Mouse (Mus musculus) hindbrain, embryonic 14.5 days (tissue): ENCODE measurements around the gene Tmem63a. TPM values are rescaled to one million over a fixed set of nuclear protein-coding genes. Genes with fewer than 3 reads are reported as not detected.

Source experiments
- ATAC-seq: fragments of 200-750 bp; cut with Nextera tagmentation; 2 replicates; pipeline ENCODE4 v1.8.0; 2017; ENCODE audit warnings: moderate number of reproducible peaks, mild to moderate bottlenecking, moderate TSS enrichment, moderate library complexity; ENCODE audit not compliant: low FRiP score
- DNase-seq: peaks from one replicate; pipeline ENCODE4 v3.0.0-alpha.2; 2015; ENCODE audit warnings: low spot score
- H3K27ac ChIP-seq: fragments of 300-500 bp; sonication (generic); 2 replicates; pipeline ENCODE4 v1.5.1; 2014; ENCODE audit warnings: mild to moderate bottlenecking, moderate library complexity
- H3K27me3 ChIP-seq: fragments of 300-500 bp; sonication (generic); 2 replicates; pipeline ENCODE4 v1.6.1; 2014; ENCODE audit warnings: mild to moderate bottlenecking, low read length, mixed read lengths; ENCODE audit not compliant: control insufficient read depth, insufficient read depth
- H3K36me3 ChIP-seq: fragments of 300-500 bp; sonication (generic); replicated peaks from 2 replicates; pipeline ENCODE4 v1.6.1; 2014; ENCODE audit not compliant: control insufficient read depth, insufficient read depth
- H3K4me1 ChIP-seq: fragments of 300-500 bp; sonication (generic); replicated peaks from 2 replicates; pipeline ENCODE4 v1.6.1; 2014; ENCODE audit warnings: antibody characterized with exemption, low read length, mixed read lengths; ENCODE audit not compliant: control insufficient read depth, insufficient read depth
- H3K4me2 ChIP-seq: fragments of 300-500 bp; sonication (generic); replicated peaks from 2 replicates; pipeline ENCODE4 v1.6.1; 2014; ENCODE audit warnings: mild to moderate bottlenecking, moderate library complexity
- H3K4me3 ChIP-seq: fragments of 300-500 bp; sonication (generic); replicated peaks from 2 replicates; pipeline ENCODE4 v1.5.1; 2014; ENCODE audit warnings: mild to moderate bottlenecking, low read length
- H3K9ac ChIP-seq: fragments of 300-500 bp; sonication (generic); 2 replicates; pipeline ENCODE4 v1.6.1; 2014
- H3K9me3 ChIP-seq: fragments of 300-500 bp; sonication (generic); 2 replicates; pipeline ENCODE4 v1.6.1; 2016; ENCODE audit warnings: low read length; ENCODE audit not compliant: control insufficient read depth
- WGBS: fragments of 180-500 bp; shearing (Covaris S2); extraction: QIAGEN DNeasy Blood & Tissue Kit; methylation state at CpG from one replicate; pipeline ENCODE4 v1.1.7; 2014; 5-methylcytosine and 5-hydroxymethylcytosine counted together
- polyA plus RNA-seq: library from polyadenylated mRNA; unstranded; fragments of >200 nt; fragmentation: Nextera tagmentation; extraction: Ambion mirVana; gene quantifications from 2 replicates; pipeline ENCODE4 v1.2.1, GENCODE M21; 2014

Tmem63a gene
- polyA plus RNA-seq, 1 experiment from 2014 or later, result 1.5 TPM

DNA sequence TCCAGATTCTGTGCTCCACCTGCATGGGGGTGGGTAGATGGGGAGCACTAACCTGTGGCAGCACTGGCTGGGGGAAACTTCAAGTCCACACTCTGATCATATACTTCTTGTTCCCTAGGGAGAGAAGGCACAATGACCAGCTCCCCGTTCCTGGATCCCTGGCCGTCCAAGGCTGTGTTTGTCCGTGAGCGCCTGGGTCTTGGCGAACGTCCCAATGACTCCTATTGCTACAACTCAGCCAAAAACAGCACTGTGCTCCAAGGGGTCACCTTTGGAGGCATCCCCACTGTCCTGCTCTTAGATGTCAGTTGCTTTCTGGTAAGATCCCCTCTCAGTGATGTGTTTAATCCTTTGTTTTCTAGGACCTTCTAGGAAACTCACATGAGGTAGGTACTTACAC is 4.3 kb downstream of the Tmem63a start:
- no peak overlapping the region for H3K27ac ChIP-seq
- H3K9me3 ChIP-seq, result no peaks in the 10 kb centered on the region
- no peak overlapping the region for H3K4me3 ChIP-seq
- no peak overlapping the region for H3K4me2 ChIP-seq
- DNase-seq (no peak), ATAC-seq (no peak)
- H3K9ac ChIP-seq, result no peak overlapping the region
- peaks cover 32% of the 10 kb centered on the region for H3K27me3 ChIP-seq
- H3K4me1 ChIP-seq, result peaks cover 9% of the 10 kb centered on the region; the same call in 1 of the 2 replicates
- 84% methylated on average over 6 of the region's 6 CpGs for WGBS
- no peaks in the 10 kb centered on the region for H3K36me3 ChIP-seq

DNA sequence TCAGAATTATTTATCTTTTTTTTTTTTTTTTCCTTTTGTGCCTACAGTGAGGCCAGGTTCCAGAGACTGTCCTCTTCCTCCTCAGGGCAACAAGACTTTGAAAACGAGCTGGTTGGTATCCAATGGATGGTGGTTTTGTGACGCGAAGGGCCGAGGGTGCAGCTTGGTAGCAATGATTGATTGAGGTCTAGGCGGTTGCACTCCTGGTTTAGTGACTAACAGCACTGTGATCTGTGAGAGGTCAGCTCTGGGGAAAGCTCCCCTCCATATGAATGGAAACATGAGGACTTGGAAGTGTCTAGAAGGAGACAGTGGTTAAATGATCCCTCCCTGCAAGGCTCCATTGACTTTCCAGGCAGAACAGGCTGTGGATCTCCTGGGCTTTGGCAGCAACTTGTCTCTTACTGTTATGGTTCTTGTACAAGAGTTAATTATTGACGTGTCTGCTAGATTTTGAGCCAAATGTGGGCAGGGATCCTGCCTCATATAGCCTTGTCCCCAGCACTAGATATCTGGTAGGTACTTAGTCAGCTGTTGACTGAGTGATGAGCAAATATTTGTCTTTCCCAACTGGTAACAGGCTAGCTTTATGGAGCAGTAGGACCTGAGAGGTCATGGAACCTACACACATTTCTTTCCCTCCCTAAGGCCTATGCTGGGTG is 10.1 kb downstream of the Tmem63a start:
- H3K4me3 ChIP-seq, result no peak overlapping the region
- 87% methylated on average over 6 of the region's 6 CpGs for WGBS
- H3K4me2 ChIP-seq, result no peak overlapping the region
- no peaks in the 10 kb centered on the region for H3K36me3 ChIP-seq
- DNase-seq (no peak), ATAC-seq (no peak)
- no peaks in the 10 kb centered on the region for H3K27me3 ChIP-seq
- H3K9me3 ChIP-seq, result no peaks in the 10 kb centered on the region
- H3K4me1 ChIP-seq, result no peaks in the 10 kb centered on the region
- no peak overlapping the region for H3K9ac ChIP-seq
- H3K27ac ChIP-seq, result no peak overlapping the region

GRCm38 (mm10) chr1:180952808-180953207 is 10.7 kb downstream of the Tmem63a start:
- ATAC-seq (no peak), DNase-seq (no peak)
- no peak overlapping the region for H3K9ac ChIP-seq
- no peaks in the 10 kb centered on the region for H3K4me1 ChIP-seq
- H3K36me3 ChIP-seq, result no peaks in the 10 kb centered on the region
- no peaks in the 10 kb centered on the region for H3K9me3 ChIP-seq
- no peak overlapping the region for H3K4me3 ChIP-seq
- no peak overlapping the region for H3K4me2 ChIP-seq
- no peak overlapping the region for H3K27ac ChIP-seq
- WGBS, result 91% methylated on average over 5 of the region's 5 CpGs
- no peaks in the 10 kb centered on the region for H3K27me3 ChIP-seq

DNA sequence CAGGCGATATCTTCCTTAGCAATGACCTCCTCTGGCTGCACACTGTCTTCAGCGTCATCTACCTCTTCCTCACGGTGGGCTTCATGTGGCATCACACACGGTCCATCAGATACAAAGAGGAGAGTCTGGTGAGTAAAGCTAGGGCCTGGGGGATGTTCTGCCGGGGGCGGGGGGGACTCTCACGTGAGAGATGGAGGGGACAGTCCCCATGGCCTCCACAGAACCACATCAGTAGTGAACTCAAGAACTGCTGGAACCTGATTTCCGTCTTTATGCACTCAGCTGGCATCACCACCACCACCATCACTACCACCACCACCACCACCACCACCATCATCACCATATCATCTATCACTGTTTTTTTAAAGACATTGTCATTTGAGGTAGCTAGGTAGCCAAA is 14.3 kb downstream of the Tmem63a start:
- Histone ChIP-seq H3K36me3 (no peaks in the 10 kb centered on the region), H3K9me3 (no peaks in the 10 kb centered on the region), H3K27ac (no peak overlapping the region), H3K4me3 (no peak overlapping the region), H3K9ac (no peak overlapping the region), H3K4me1 (no peaks in the 10 kb centered on the region), H3K27me3 (no peaks in the 10 kb centered on the region), H3K4me2 (no peak overlapping the region)
- 93% methylated on average over 8 of the region's 8 CpGs for WGBS
- no peak for DNase-seq
- ATAC-seq, result no peak

DNA sequence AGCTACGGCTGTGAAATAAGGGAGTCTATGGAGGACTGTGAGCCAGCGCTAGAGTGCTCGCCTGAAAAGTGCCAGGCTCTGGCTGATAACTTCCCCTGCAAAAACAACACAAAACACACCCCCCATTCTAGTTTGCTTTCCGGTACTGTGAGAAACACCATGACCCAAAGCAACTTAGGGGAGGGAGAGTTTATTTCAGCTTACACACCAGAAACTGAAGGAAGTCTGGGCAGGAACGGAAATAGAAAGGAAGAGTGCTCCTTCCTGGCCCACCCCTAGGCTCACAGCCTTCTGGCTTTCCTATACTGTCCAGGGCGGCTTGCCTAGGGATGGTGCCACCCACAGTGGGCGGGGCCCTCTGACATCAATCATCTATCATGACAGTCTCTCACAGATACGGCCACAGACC is 14.8 kb downstream of the Tmem63a start:
- Histone ChIP-seq H3K4me1 (no peaks in the 10 kb centered on the region), H3K36me3 (no peaks in the 10 kb centered on the region), H3K9ac (no peak overlapping the region), H3K4me3 (no peak overlapping the region), H3K27ac (no peak overlapping the region), H3K27me3 (no peaks in the 10 kb centered on the region), H3K9me3 (no peaks in the 10 kb centered on the region), H3K4me2 (no peak overlapping the region)
- no peak for ATAC-seq
- DNase-seq, result no peak
- 88% methylated on average over 8 of the region's 8 CpGs for WGBS

GRCm38 (mm10) chr1:180957989-180958388 is 15.8 kb downstream of the Tmem63a start:
- no peak overlapping the region for H3K4me3 ChIP-seq
- no peak overlapping the region for H3K9ac ChIP-seq
- ATAC-seq (no peak), DNase-seq (no peak)
- no peaks in the 10 kb centered on the region for H3K27me3 ChIP-seq
- H3K36me3 ChIP-seq, result no peaks in the 10 kb centered on the region
- WGBS, result 92% methylated on average over 3 of the region's 3 CpGs
- H3K9me3 ChIP-seq, result no peaks in the 10 kb centered on the region
- no peak overlapping the region for H3K4me2 ChIP-seq
- H3K27ac ChIP-seq, result no peak overlapping the region
- H3K4me1 ChIP-seq, result no peaks in the 10 kb centered on the region

- WGBS, result 61% methylated on average over 3 of the region's 3 CpGs
These were observed 16.7 kb downstream of the Tmem63a start for GRCm38 (mm10) chr1:180958797-180959196.

DNA sequence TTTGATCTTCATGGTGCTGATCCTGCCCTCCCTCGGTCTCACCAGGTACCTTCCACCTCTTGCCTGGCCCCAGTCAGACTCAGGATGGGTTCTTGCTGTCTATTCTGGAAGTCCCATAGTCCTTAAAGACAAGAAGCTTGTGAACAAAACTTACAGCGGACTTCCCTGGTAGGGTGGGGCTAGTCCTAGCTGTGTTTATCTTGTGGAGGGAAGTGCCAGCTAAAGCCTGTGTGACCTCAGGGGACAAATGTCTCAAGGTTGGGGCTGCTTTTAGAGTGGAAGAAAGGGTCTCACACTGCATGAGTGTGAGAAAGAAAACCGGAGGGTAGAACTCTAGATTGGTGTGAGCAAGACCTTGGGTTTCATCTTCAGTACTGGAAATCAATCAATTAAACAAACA is 23.6 kb downstream of the Tmem63a start:
- DNase-seq (no peak), ATAC-seq (no peak)
- H3K9ac ChIP-seq, result no peak overlapping the region
- H3K36me3 ChIP-seq, result no peaks in the 10 kb centered on the region
- no peaks in the 10 kb centered on the region for H3K27me3 ChIP-seq
- H3K9me3 ChIP-seq, result no peaks in the 10 kb centered on the region
- H3K4me2 ChIP-seq, result no peak overlapping the region
- H3K4me3 ChIP-seq, result no peak overlapping the region
- 87% methylated on average over 3 of the region's 3 CpGs for WGBS
- H3K27ac ChIP-seq, result no peak overlapping the region
- H3K4me1 ChIP-seq, result no peaks in the 10 kb centered on the region

More at GRCm38 (mm10) chr1:180958797-180959196, 16.7 kb downstream of the Tmem63a start:
- Histone ChIP-seq H3K36me3 (no peaks in the 10 kb centered on the region), H3K9me3 (no peaks in the 10 kb centered on the region), H3K4me1 (no peaks in the 10 kb centered on the region), H3K27me3 (no peaks in the 10 kb centered on the region), H3K27ac (no peak overlapping the region), H3K9ac (no peak overlapping the region), H3K4me2 (no peak overlapping the region), H3K4me3 (no peak overlapping the region)
- no peak for DNase-seq
- no peak for ATAC-seq

- ATAC-seq (no peak), DNase-seq (no peak)
- no peak overlapping the region for H3K27ac ChIP-seq
- H3K4me2 ChIP-seq, result no peak overlapping the region
- H3K4me1 ChIP-seq, result no peaks in the 10 kb centered on the region
- H3K27me3 ChIP-seq, result no peaks in the 10 kb centered on the region
- H3K4me3 ChIP-seq, result no peak overlapping the region
- H3K9ac ChIP-seq, result no peak overlapping the region
- WGBS, result 55% methylated on average over 3 of the region's 3 CpGs
- no peaks in the 10 kb centered on the region for H3K9me3 ChIP-seq
- H3K36me3 ChIP-seq, result no peaks in the 10 kb centered on the region
These were observed 24.4 kb downstream of the Tmem63a start for GRCm38 (mm10) chr1:180966542-180966941.

GRCm38 (mm10) chr1:180967261-180967660 is 25.1 kb downstream of the Tmem63a start:
- no peaks in the 10 kb centered on the region for H3K36me3 ChIP-seq
- ATAC-seq (no peak), DNase-seq (no peak)
- no peak overlapping the region for H3K27ac ChIP-seq
- no peaks in the 10 kb centered on the region for H3K9me3 ChIP-seq
- H3K27me3 ChIP-seq, result no peaks in the 10 kb centered on the region
- no peak overlapping the region for H3K9ac ChIP-seq
- no peak overlapping the region for H3K4me3 ChIP-seq
- H3K4me1 ChIP-seq, result no peaks in the 10 kb centered on the region
- no peak overlapping the region for H3K4me2 ChIP-seq
- 86% methylated on average over 7 of the region's 7 CpGs for WGBS
